Mouse (Mus musculus): ENCODE results near the gene M1ap. TPM values are rescaled to one million over a fixed set of nuclear protein-coding genes. Genes with fewer than 3 reads are reported as not detected.

The M1ap gene
- polyA plus RNA-seq, 1 experiment: 0.92 TPM

DNA sequence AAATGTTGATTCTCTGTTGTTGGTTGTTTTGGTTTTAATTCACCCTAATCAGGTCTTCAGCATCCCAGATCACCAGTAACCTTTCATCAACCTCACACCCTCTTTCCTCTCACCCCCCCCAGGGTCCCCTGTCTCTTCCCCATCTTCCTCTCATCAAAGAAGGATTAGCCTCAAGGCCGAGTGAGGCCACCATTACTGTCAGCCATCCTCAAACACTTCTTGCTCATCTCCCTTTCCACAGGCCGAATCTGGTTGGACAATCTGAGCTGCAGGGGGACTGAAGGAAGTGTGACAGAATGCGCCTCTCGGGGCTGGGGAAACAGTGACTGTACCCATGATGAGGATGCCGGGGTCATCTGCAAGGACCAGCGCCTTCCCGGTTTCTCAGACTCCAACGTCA lies 90.5 kb downstream of the M1ap start:
- H3K4me2 ChIP-seq (ENCODE audit: low read depth): no peak overlapping the region
- no peaks in the 10 kb centered on the region for H3K36me3 ChIP-seq (ENCODE audit: control insufficient read depth, insufficient read depth)
- H3K79me2 ChIP-seq (ENCODE audit: control insufficient read depth, insufficient read depth): peaks cover 19% of the 10 kb centered on the region
- no peaks in the 10 kb centered on the region for H3K27me3 ChIP-seq (ENCODE audit: control insufficient read depth, insufficient read depth, insufficient read length)
- H3ac ChIP-seq (ENCODE audit: control insufficient read depth, insufficient read length): no peak overlapping the region
- no peak for TF ChIP-seq MAX (IDR thresholded peaks at IDR 0.05; ENCODE audit: low read depth)
- no peak overlapping the region for H3K4me3 ChIP-seq

DNA sequence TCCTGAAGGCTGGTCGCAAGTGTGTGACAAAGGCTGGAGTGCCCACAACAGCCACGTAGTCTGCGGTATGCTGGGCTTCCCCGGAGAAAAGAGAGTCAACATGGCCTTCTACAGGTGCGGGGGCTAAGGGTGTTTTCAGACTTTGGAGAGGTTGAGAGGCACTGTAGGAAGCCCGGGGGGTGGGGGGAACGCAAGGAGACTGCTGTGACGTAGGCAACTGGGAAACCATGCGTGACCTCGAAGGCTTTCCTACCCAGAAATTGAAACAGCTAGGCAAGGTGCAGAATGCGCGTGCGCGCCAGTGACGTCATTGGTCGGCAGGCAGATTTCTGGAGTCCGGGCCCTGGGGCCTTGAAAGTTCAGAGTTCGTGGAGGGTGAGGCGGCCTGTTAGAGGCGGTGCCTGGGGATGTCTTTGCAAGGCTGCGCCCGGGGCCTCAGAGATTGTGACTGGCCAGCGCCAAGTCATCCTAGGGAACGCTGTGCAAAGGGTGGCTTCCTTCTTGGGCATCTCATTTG lies 91.9 kb downstream of the M1ap start:
- Histone ChIP-seq H3ac (ENCODE audit: control insufficient read depth, insufficient read length) (no peak overlapping the region), H3K4me3 (no peak overlapping the region), H3K36me3 (ENCODE audit: control insufficient read depth, insufficient read depth) (no peaks in the 10 kb centered on the region), H3K27me3 (ENCODE audit: control insufficient read depth, insufficient read depth, insufficient read length) (no peaks in the 10 kb centered on the region), H3K79me2 (ENCODE audit: control insufficient read depth, insufficient read depth) (peaks cover 9% of the 10 kb centered on the region), H3K4me2 (ENCODE audit: low read depth) (no peak overlapping the region)
- TF ChIP-seq POLR2A (IDR thresholded peaks at IDR 0.05; ENCODE audit: insufficient read length, low read depth): no peak
- no peak for TF ChIP-seq USF1 (IDR thresholded peaks at IDR 0.05; ENCODE audit: low read depth)

DNA sequence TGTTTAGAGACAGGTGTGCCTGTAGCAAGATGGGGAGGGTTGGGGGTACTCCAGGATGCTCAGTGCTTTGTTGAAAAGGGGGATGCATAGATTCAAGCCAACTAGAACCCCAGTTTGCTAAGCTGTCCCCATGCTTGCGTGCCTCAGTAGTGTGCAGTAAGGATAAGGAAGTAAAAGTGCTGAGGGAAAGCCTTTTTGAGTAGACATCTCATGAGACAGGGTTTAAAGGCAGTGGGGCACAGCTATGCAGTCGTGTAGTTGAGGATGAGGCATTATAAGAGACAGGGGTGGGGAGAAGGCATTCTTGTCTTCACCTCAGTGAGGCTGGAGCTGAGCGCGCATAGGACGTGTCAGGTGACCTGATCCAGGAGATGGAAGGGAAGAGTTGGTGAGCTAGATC lies 93.9 kb downstream of the M1ap start:
- Histone ChIP-seq H3K36me3 (ENCODE audit: control insufficient read depth, insufficient read depth) (no peaks in the 10 kb centered on the region), H3ac (ENCODE audit: control insufficient read depth, insufficient read length) (no peak overlapping the region), H3K27me3 (ENCODE audit: control insufficient read depth, insufficient read depth, insufficient read length) (no peaks in the 10 kb centered on the region), H3K79me2 (ENCODE audit: control insufficient read depth, insufficient read depth) (no peaks in the 10 kb centered on the region), H3K4me3 (no peak overlapping the region), H3K4me2 (ENCODE audit: low read depth) (no peak overlapping the region)
- no peak for TF ChIP-seq CEBPB (IDR thresholded peaks at IDR 0.05; ENCODE audit: insufficient read depth, poor library complexity, severe bottlenecking)
- no peak for TF ChIP-seq POLR2A (IDR thresholded peaks at IDR 0.05; ENCODE audit: insufficient read length, low read depth)

DNA sequence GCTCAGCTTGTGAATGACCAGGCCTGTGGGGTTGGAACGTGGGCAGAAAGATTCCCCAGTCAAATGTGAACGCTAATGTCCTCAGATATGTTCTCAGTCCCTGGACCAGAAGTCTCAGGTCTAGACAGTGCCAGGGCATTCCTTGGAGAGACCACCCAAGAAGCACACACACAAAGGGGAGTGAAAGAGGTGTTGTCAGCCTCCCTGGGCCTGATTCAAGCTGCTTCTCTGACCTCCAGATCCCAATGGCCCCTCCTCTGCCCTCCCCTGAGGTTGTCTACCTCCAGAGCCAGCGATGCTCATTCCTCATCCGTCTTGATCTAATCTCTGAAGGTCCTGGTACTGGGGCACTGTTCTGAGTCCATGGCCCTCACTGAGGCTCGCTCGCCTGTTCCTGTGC lies 96.9 kb downstream of the M1ap start:
- TF ChIP-seq TCF3 (IDR thresholded peaks at IDR 0.05; ENCODE audit: insufficient read length, low read depth) (no peak), MYOD1 (IDR thresholded peaks at IDR 0.05; ENCODE audit: control insufficient read depth in 1 of 3, insufficient read length in 2 of 3, low read depth in 2 of 3) (no peak), E2F4 (IDR thresholded peaks at IDR 0.05; ENCODE audit: insufficient read depth) (no peak), SRF (IDR thresholded peaks at IDR 0.05; ENCODE audit: control insufficient read depth, insufficient read length, low read depth) (no peak), TCF12 (IDR thresholded peaks at IDR 0.05; ENCODE audit: insufficient read depth, poor library complexity, severe bottlenecking) (no peak), MAX (IDR thresholded peaks at IDR 0.05; ENCODE audit: low read depth) (no peak), POLR2A (IDR thresholded peaks at IDR 0.05; ENCODE audit: insufficient read length, low read depth) (no peak), CEBPB (IDR thresholded peaks at IDR 0.05; ENCODE audit: insufficient read depth, poor library complexity, severe bottlenecking) (no peak), REST (IDR thresholded peaks at IDR 0.05; ENCODE audit: insufficient read depth, insufficient read length) (no peak), POLR2AphosphoS2 (IDR thresholded peaks at IDR 0.05; ENCODE audit: insufficient read length, low read depth) (no peak), MYOG (IDR thresholded peaks at IDR 0.05; ENCODE audit: control insufficient read depth in 1 of 3, insufficient read depth in 1 of 3, insufficient read length in 2 of 3, low read depth in 2 of 3) (no peak)
- H3K4me3 ChIP-seq: no peak overlapping the region
- no peak overlapping the region for H3K4me2 ChIP-seq (ENCODE audit: low read depth)
- no peaks in the 10 kb centered on the region for H3K79me2 ChIP-seq (ENCODE audit: control insufficient read depth, insufficient read depth)
- no peak overlapping the region for H3ac ChIP-seq (ENCODE audit: control insufficient read depth, insufficient read length)
- H3K36me3 ChIP-seq (ENCODE audit: control insufficient read depth, insufficient read depth): no peaks in the 10 kb centered on the region
- H3K27me3 ChIP-seq (ENCODE audit: control insufficient read depth, insufficient read depth, insufficient read length): no peaks in the 10 kb centered on the region

DNA sequence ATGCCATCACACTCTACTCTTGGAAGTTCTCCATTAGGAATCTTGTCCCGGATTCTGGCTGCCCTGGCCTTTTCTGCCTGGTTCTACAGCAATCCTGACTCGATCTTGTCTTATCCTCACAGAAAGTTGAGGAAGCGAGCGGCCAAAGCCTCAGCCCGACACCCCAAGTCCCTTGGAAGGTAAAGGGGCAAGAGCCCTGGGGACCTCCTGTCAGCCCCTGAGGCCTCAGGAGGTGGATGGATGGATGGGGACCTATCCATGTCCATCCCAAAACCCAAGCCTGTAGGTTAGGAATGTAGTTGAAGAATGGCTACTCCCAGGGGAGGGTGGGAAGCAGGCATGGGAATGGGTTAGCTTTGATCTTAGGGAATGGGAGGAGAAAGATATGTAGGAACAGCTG lies 97.3 kb downstream of the M1ap start:
- Histone ChIP-seq H3K79me2 (ENCODE audit: control insufficient read depth, insufficient read depth) (no peaks in the 10 kb centered on the region), H3K27me3 (ENCODE audit: control insufficient read depth, insufficient read depth, insufficient read length) (no peaks in the 10 kb centered on the region), H3ac (ENCODE audit: control insufficient read depth, insufficient read length) (no peak overlapping the region), H3K36me3 (ENCODE audit: control insufficient read depth, insufficient read depth) (no peaks in the 10 kb centered on the region), H3K4me3 (no peak overlapping the region), H3K4me2 (ENCODE audit: low read depth) (no peak overlapping the region)
- no peak for TF ChIP-seq CEBPB (IDR thresholded peaks at IDR 0.05; ENCODE audit: insufficient read depth, poor library complexity, severe bottlenecking)
- no peak for TF ChIP-seq TCF3 (IDR thresholded peaks at IDR 0.05; ENCODE audit: insufficient read length, low read depth)
- TF ChIP-seq POLR2A (IDR thresholded peaks at IDR 0.05; ENCODE audit: insufficient read length, low read depth): no peak
- no peak for TF ChIP-seq USF1 (IDR thresholded peaks at IDR 0.05; ENCODE audit: low read depth)
- no peak for TF ChIP-seq REST (IDR thresholded peaks at IDR 0.05; ENCODE audit: insufficient read depth, insufficient read length)
- no peak for TF ChIP-seq E2F4 (IDR thresholded peaks at IDR 0.05; ENCODE audit: insufficient read depth)
- no peak for TF ChIP-seq MAX (IDR thresholded peaks at IDR 0.05; ENCODE audit: low read depth)

DNA sequence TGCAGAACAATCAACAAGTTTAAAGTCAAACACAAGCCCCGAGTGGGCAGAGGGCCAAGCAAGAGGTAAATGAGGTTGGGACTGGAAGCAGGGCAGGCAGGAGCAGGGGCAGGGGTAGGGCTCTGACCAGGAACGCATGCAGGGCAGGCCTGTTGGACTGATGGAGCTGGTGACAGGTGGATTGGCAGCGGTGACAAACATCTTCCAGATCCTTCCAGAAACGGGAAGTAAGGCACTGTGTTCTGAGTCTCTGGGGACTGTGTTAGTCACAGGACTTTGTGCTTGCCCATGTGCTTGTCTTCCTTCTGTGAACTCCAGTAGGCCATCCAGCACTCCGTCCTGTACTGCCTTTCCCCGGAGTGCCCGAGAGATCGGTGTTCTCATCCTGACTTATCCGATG lies 98.0 kb downstream of the M1ap start:
- no peaks in the 10 kb centered on the region for H3K27me3 ChIP-seq (ENCODE audit: control insufficient read depth, insufficient read depth, insufficient read length)
- no peak overlapping the region for H3K4me2 ChIP-seq (ENCODE audit: low read depth)
- no peaks in the 10 kb centered on the region for H3K79me2 ChIP-seq (ENCODE audit: control insufficient read depth, insufficient read depth)
- H3ac ChIP-seq (ENCODE audit: control insufficient read depth, insufficient read length): no peak overlapping the region
- H3K4me3 ChIP-seq: no peak overlapping the region
- no peaks in the 10 kb centered on the region for H3K36me3 ChIP-seq (ENCODE audit: control insufficient read depth, insufficient read depth)
- TF ChIP-seq SRF (IDR thresholded peaks at IDR 0.05; ENCODE audit: control insufficient read depth, insufficient read length, low read depth) (no peak), REST (IDR thresholded peaks at IDR 0.05; ENCODE audit: insufficient read depth, insufficient read length) (no peak), USF1 (IDR thresholded peaks at IDR 0.05; ENCODE audit: low read depth) (no peak), TCF3 (IDR thresholded peaks at IDR 0.05; ENCODE audit: insufficient read length, low read depth) (no peak), MAX (IDR thresholded peaks at IDR 0.05; ENCODE audit: low read depth) (no peak), MYOG (IDR thresholded peaks at IDR 0.05; ENCODE audit: control insufficient read depth in 1 of 3, insufficient read depth in 1 of 3, insufficient read length in 2 of 3, low read depth in 2 of 3) (no peak), CEBPB (IDR thresholded peaks at IDR 0.05; ENCODE audit: insufficient read depth, poor library complexity, severe bottlenecking) (no peak), POLR2A (IDR thresholded peaks at IDR 0.05; ENCODE audit: insufficient read length, low read depth) (no peak), E2F4 (IDR thresholded peaks at IDR 0.05; ENCODE audit: insufficient read depth) (no peak), TCF12 (IDR thresholded peaks at IDR 0.05; ENCODE audit: insufficient read depth, poor library complexity, severe bottlenecking) (no peak)
